Mouse (Mus musculus) liver, adult (tissue): Measurements from ENCODE around the gene Nup153.

Source experiments
- GATA4 ChIP-seq: IDR thresholded peaks from 2 replicates; pipeline ENCODE4 v1.6.1; 2014; ENCODE audit warnings: mild to moderate bottlenecking, low read length; ENCODE audit not compliant: insufficient replicate concordance

Gene Nup153

GRCm38 (mm10) chr13:46727837-46728268 is at the start of gene Nup153:
TSS of gene Nup153 (minus strand) at chr13:46727940.
- TF ChIP-seq GATA4 = no peak; the same call in 1 of the 2 replicates

- no peak for TF ChIP-seq GATA4
Measured at GRCm38 (mm10) chr13:46777461-46777860, 49.7 kb upstream of the Nup153 start.

GRCm38 (mm10) chr13:46776636-46777305 is 49.0 kb upstream of the Nup153 start:
- no peak for TF ChIP-seq GATA4

- no peak for TF ChIP-seq GATA4
Measured at GRCm38 (mm10) chr13:46774998-46775397, 47.3 kb upstream of the Nup153 start.

- TF ChIP-seq GATA4 = no peak
Measured at GRCm38 (mm10) chr13:46772581-46772980, 44.8 kb upstream of the Nup153 start.

- no peak for TF ChIP-seq GATA4
Measured at GRCm38 (mm10) chr13:46765361-46765760, 37.6 kb upstream of the Nup153 start.

GRCm38 (mm10) chr13:46763210-46763609 is 35.5 kb upstream of the Nup153 start:
- no peak for TF ChIP-seq GATA4

GRCm38 (mm10) chr13:46760921-46761320 is 33.2 kb upstream of the Nup153 start:
- no peak for TF ChIP-seq GATA4

GRCm38 (mm10) chr13:46759281-46759809 is 31.6 kb upstream of the Nup153 start:
- TF ChIP-seq GATA4 = no peak

GRCm38 (mm10) chr13:46758627-46759026 is 30.9 kb upstream of the Nup153 start:
- TF ChIP-seq GATA4 = no peak

GRCm38 (mm10) chr13:46757946-46758345 is 30.2 kb upstream of the Nup153 start:
- no peak for TF ChIP-seq GATA4

GRCm38 (mm10) chr13:46753294-46753693 is 25.6 kb upstream of the Nup153 start:
- TF ChIP-seq GATA4 = no peak

- TF ChIP-seq GATA4 = no peak
Measured at GRCm38 (mm10) chr13:46752566-46753229, 25.0 kb upstream of the Nup153 start.

GRCm38 (mm10) chr13:46748138-46748873 is 20.6 kb upstream of the Nup153 start:
- no peak for TF ChIP-seq GATA4

- no peak for TF ChIP-seq GATA4
Measured at GRCm38 (mm10) chr13:46743821-46744220, 16.1 kb upstream of the Nup153 start.

GRCm38 (mm10) chr13:46742367-46742766 is 14.6 kb upstream of the Nup153 start:
- no peak for TF ChIP-seq GATA4
